Mouse (Mus musculus) forebrain, embryonic 12.5 days (tissue): ENCODE data around the gene Amotl2. TPM values are rescaled to one million over a fixed set of nuclear protein-coding genes. Genes with fewer than 3 reads are reported as not detected.

ENCODE experiments used
- ATAC-seq: fragments of 200-750 bp; cut with Nextera tagmentation; 2 replicates; pipeline ENCODE4 v1.8.0; 2017; ENCODE audit warnings: moderate TSS enrichment; ENCODE audit not compliant: low FRiP score
- H3K27ac ChIP-seq: fragments of 300-500 bp; sonication (generic); 2 replicates; pipeline ENCODE4 v1.5.1; 2016; ENCODE audit warnings: mild to moderate bottlenecking
- H3K27me3 ChIP-seq: fragments of 300-500 bp; sonication (generic); 2 replicates; pipeline ENCODE4 v1.6.1; 2016; ENCODE audit warnings: mild to moderate bottlenecking
- H3K36me3 ChIP-seq: fragments of 300-500 bp; sonication (generic); replicated peaks from 2 replicates; pipeline ENCODE4 v1.6.1; 2016; ENCODE audit warnings: mild to moderate bottlenecking
- H3K4me1 ChIP-seq: fragments of 300-500 bp; sonication (generic); 2 replicates; pipeline ENCODE4 v1.6.1; 2016
- H3K4me2 ChIP-seq: fragments of 300-500 bp; sonication (generic); 2 replicates; pipeline ENCODE4 v1.6.1; 2016; ENCODE audit warnings: mild to moderate bottlenecking, moderate library complexity
- H3K4me3 ChIP-seq: fragments of 300-500 bp; sonication (generic); replicated peaks from 2 replicates; pipeline ENCODE4 v1.5.1; 2016; ENCODE audit warnings: mild to moderate bottlenecking
- H3K9ac ChIP-seq: fragments of 300-500 bp; sonication (generic); 2 replicates; pipeline ENCODE4 v1.6.1; 2016; ENCODE audit warnings: mild to moderate bottlenecking
- H3K9me3 ChIP-seq: fragments of 300-500 bp; sonication (generic); 2 replicates; pipeline ENCODE4 v1.6.1; 2016
- WGBS: fragments of 180-500 bp; shearing (Covaris S2); methylation state at CpG from one replicate; pipeline ENCODE4 v1.1.7; 2016; 5-methylcytosine and 5-hydroxymethylcytosine counted together
- polyA plus RNA-seq: library from polyadenylated mRNA; unstranded; fragments of >200 nt; fragmentation: Nextera tagmentation; extraction: Ambion mirVana; gene quantifications from 2 replicates; pipeline ENCODE4 v1.2.1, GENCODE M21; 2016

Gene Amotl2
- polyA plus RNA-seq, 1 experiment from 2014 or later, result 82.4 TPM

DNA sequence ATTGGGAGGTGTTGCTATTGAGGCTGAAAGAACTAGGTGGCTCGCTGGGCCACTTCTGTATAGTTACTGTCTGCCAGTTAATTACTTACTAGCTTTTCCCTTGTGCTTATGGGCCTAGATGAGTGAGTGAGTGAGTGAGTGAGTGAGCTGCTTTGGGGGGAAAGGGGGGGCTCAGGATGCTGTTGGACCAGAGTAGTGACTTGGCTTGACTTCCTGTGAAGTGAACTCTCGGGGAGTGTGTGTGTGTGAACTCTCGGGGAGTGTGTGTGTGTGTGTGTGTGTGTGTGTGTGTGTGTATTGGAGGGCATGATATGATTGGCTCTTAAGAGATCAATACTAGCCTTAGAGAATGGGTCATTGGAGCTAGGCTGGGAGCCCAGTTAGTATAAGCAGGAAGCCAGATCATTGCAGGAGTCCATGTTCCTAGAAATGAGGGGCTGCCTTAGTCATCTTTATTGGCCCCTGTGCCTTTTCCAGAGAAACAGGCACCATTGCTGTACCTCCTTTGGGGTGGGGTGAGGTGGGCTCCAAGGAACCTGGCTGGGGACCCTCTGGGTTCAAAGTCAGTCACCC lies 5.0 kb downstream of the Amotl2 start:
- peak overlapping the region; percentile 86; the same call in 1 of the 2 replicates for H3K27ac ChIP-seq
- peak overlapping the region; percentile 90 for H3K4me2 ChIP-seq
- peaks cover 67% of the 10 kb centered on the region for H3K36me3 ChIP-seq
- no peaks in the 10 kb centered on the region for H3K9me3 ChIP-seq
- H3K4me3 ChIP-seq, result peak overlapping the region; percentile 85
- H3K27me3 ChIP-seq, result no peaks in the 10 kb centered on the region
- 40% methylated on average over 3 of the region's 3 CpGs for WGBS
- H3K4me1 ChIP-seq, result peaks cover 82% of the 10 kb centered on the region
- ATAC-seq, result no peak
- peak overlapping the region; percentile 94 for H3K9ac ChIP-seq

DNA sequence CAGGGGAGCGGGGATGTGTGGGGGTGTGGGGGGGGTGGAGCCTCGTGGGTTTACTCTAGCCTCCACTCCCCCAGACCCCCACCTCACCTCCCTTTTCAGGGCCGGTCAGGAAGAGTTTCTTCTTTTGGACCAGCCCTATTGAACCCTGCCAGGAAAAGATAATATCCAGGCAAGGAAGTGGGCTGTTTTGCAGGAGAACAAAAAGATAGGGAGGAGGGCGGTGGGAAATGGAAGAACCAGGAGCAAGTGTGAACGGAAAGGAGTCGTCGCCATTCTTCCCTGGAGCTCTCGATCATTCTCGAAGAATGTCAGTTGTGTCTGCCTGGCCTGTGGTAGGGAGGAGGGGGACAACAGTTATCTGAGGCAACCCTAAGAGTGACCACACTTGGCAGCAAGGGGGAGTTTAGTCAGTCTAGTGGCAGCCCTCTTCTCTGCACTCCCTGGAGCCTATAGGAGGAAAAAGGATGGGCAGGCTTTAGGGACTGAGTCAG lies 5.6 kb downstream of the Amotl2 start:
- H3K9ac ChIP-seq, result peak overlapping the region; percentile 94
- H3K27me3 ChIP-seq, result no peaks in the 10 kb centered on the region
- H3K27ac ChIP-seq, result peak overlapping the region; percentile 86
- ATAC-seq, result no peak
- 30% methylated on average over 9 of the region's 9 CpGs for WGBS
- peaks cover 73% of the 10 kb centered on the region for H3K36me3 ChIP-seq
- peak overlapping the region; percentile 90 for H3K4me2 ChIP-seq
- peaks cover 82% of the 10 kb centered on the region for H3K4me1 ChIP-seq
- H3K4me3 ChIP-seq, result peak overlapping the region; percentile 85
- H3K9me3 ChIP-seq, result no peaks in the 10 kb centered on the region

DNA sequence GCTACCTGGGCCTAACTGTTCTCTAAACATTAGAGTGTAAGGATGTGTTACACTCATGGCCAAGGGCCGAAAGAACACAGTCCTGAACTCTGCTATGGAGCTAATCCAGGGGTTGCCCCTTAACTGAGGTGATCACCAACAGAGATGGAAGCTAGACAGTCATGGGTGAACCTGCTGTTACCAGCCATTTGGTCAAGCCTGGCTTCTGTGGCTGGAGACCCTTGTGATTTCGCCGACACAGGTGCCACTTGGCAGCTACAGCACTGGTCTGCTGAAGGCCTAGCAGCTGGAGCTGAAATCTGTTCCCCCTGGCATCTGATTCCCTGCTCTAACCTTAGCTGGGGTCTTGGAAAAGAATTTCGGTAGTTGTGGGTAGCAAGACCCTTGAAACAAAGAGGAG lies 6.3 kb downstream of the Amotl2 start:
- no peaks in the 10 kb centered on the region for H3K9me3 ChIP-seq
- H3K27ac ChIP-seq, result peak overlapping the region; percentile 86
- 78% methylated on average over 4 of the region's 4 CpGs for WGBS
- H3K4me3 ChIP-seq, result 0 out of 2 replicates have a peak overlapping the region, but pooled peaks have one; percentile 85
- no peak for ATAC-seq
- no peaks in the 10 kb centered on the region for H3K27me3 ChIP-seq
- peak overlapping the region; percentile 90 for H3K4me2 ChIP-seq
- H3K36me3 ChIP-seq, result peaks cover 80% of the 10 kb centered on the region
- peaks cover 80% of the 10 kb centered on the region for H3K4me1 ChIP-seq
- H3K9ac ChIP-seq, result peak overlapping the region; percentile 94; the same call in 1 of the 2 replicates

DNA sequence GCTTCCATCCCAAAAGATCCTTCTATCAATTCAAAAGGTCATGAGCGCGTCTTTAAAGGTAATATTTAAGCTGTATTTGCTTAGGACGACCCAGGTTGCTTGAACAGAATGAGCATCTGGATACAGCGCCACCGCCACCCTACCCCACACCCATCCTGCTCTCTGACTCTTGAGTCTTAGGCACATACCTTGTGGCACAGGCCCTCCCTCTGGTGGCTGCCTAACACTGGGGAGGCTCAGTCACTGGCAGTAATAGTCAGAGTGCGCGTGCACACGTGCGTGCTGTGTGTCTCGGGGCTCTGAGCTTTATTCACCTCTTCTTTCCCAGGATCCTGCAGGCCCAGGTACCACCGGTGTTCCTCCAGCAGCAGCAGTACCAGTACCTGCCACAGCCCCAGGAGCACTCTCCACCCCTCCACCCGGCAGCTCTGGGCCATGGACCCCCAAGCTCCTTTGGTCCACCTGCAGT lies 6.8 kb downstream of the Amotl2 start:
- Histone ChIP-seq H3K9me3 (no peaks in the 10 kb centered on the region), H3K9ac (peak overlapping the region; percentile 22; the same call in 1 of the 2 replicates), H3K4me3 (0 out of 2 replicates have a peak overlapping the region, but pooled peaks have one; percentile 10), H3K4me1 (peaks cover 83% of the 10 kb centered on the region), H3K36me3 (peaks cover 85% of the 10 kb centered on the region), H3K4me2 (peak overlapping the region; percentile 90), H3K27ac (peak overlapping the region; percentile 86), H3K27me3 (no peaks in the 10 kb centered on the region)
- no peak for ATAC-seq
- WGBS, result 69% methylated on average over 12 of the region's 12 CpGs

DNA sequence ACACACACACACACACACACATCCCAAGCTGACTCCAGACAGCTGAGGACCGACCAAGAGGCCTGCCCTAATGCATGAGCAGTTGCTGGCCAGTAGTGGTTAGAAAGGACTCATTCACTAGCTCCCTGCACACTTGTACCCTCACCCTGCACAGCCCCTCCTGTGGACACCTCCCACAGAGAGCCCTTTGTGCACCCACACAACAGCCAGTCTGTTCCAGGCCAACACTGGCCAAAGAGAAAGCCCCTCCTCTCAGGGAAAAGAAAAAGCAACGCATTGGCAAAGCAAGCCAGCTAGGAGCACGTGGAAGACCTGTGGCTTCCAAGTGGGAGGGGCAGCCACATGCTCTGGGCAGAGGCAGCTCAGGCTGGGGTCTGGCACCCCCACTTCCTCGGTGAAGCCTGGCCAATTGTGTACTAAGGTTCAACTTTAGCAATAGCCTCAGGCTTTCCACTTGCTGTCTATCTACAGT lies 7.6 kb downstream of the Amotl2 start:
- peak overlapping the region; percentile 90 for H3K4me2 ChIP-seq
- H3K4me3 ChIP-seq, result no peak overlapping the region
- peak; percentile 72 for ATAC-seq
- H3K36me3 ChIP-seq, result peaks cover 93% of the 10 kb centered on the region
- H3K27me3 ChIP-seq, result no peaks in the 10 kb centered on the region
- H3K4me1 ChIP-seq, result peaks cover 85% of the 10 kb centered on the region
- H3K9ac ChIP-seq, result peak overlapping the region; percentile 26; the same call in 1 of the 2 replicates
- no peaks in the 10 kb centered on the region for H3K9me3 ChIP-seq
- H3K27ac ChIP-seq, result peak overlapping the region; percentile 86
- 7% methylated on average over 4 of the region's 4 CpGs for WGBS

DNA sequence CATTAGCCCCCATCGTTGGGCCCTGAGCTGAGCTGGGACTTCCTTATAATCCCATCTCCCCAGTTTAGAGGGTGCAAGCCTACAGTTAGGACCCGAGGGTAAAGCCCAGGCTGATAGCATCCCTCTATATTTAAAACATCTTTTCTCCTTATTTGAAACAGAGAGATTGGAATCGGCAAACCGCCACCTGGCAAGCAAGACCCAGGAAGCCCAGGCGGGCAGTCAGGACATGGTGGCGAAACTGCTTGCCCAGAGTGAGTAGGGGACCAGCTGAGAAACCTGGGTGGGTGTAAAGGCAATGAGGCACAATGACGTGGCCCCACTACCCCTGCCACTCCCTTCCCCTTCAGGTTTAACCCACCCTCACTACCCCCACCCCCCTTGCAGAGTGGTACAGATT lies 8.5 kb downstream of the Amotl2 start:
- Histone ChIP-seq H3K4me1 (peaks cover 76% of the 10 kb centered on the region), H3K9ac (0 out of 2 replicates have a peak overlapping the region, but pooled peaks have one; percentile 14), H3K4me2 (no peak overlapping the region), H3K9me3 (no peaks in the 10 kb centered on the region), H3K36me3 (peaks cover 100% of the 10 kb centered on the region), H3K27ac (peak overlapping the region; percentile 76; the same call in 1 of the 2 replicates), H3K4me3 (no peak overlapping the region), H3K27me3 (no peaks in the 10 kb centered on the region)
- no peak for ATAC-seq
- 79% methylated on average over 7 of the region's 7 CpGs for WGBS

DNA sequence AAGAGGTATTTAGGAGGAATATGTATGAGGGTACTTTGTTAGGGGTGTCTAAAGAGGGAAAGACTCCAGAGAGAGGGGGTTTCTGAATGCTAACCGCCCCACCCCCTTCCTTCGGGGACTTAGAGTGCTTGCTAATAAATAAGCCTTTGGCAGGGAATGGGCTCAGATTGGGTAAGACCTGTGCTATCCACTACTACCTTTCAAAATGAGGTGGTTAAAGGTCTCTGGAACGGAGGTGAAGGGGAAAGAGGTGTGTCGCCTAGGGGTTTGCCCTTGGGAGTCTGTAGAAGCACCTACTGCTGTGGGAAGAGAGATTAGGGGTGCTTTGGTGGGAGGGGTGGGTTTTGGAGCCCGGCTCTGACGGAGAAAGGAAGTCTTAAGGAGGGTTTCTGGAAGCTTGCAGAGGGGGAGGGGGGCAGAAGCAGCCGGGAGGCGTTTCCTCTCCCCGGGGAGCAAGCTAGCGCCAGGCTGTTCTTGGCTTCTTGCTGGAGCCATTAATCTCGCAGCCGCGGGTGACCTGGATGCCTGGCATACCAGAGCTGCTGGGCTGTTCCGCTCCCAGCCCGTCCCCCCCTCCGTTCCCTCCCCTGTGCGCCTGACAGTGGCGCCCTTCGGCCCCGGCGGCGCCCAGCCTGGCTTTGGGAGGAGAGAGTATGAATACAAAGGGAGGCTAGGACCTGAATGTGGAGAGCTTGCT lies 9.6 kb downstream of the Amotl2 start:
- peaks cover 100% of the 10 kb centered on the region for H3K36me3 ChIP-seq
- ATAC-seq, result peak; percentile 46
- H3K27ac ChIP-seq, result peak overlapping the region; percentile 76
- peak overlapping the region; percentile 8; the same call in 1 of the 2 replicates for H3K4me3 ChIP-seq
- 3% methylated on average over 21 of the region's 22 CpGs for WGBS
- H3K9ac ChIP-seq, result peak overlapping the region; percentile 40
- peaks cover 65% of the 10 kb centered on the region for H3K4me1 ChIP-seq
- no peaks in the 10 kb centered on the region for H3K27me3 ChIP-seq
- peak overlapping the region; percentile 36 for H3K4me2 ChIP-seq
- no peaks in the 10 kb centered on the region for H3K9me3 ChIP-seq

DNA sequence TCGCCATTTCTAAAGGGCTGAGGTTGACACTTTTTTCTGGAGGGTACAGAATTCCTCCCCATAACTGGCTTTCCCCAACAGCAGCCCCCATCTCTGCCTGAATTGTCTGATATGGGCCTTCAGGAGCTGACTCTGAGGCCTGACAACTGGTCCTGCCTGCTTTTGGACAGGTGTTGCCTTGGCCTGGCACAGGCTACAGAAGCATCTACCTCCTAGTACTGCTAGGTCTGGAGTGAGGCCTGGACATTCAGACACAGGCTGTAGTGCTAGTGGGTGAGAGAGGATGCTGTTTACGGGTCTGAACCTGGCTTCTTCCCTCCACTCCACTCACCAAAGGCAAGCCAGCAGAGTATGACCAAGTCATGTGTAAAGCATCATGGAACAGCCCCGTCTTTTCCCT lies 10.3 kb downstream of the Amotl2 start:
- H3K36me3 ChIP-seq, result peaks cover 100% of the 10 kb centered on the region
- H3K27ac ChIP-seq, result peak overlapping the region; percentile 76
- peak overlapping the region; percentile 36 for H3K4me2 ChIP-seq
- no peaks in the 10 kb centered on the region for H3K9me3 ChIP-seq
- WGBS, result 53% methylated on average over 3 of the region's 3 CpGs
- ATAC-seq, result no peak
- peaks cover 60% of the 10 kb centered on the region for H3K4me1 ChIP-seq
- H3K4me3 ChIP-seq, result no peak overlapping the region
- no peak overlapping the region for H3K9ac ChIP-seq
- no peaks in the 10 kb centered on the region for H3K27me3 ChIP-seq

DNA sequence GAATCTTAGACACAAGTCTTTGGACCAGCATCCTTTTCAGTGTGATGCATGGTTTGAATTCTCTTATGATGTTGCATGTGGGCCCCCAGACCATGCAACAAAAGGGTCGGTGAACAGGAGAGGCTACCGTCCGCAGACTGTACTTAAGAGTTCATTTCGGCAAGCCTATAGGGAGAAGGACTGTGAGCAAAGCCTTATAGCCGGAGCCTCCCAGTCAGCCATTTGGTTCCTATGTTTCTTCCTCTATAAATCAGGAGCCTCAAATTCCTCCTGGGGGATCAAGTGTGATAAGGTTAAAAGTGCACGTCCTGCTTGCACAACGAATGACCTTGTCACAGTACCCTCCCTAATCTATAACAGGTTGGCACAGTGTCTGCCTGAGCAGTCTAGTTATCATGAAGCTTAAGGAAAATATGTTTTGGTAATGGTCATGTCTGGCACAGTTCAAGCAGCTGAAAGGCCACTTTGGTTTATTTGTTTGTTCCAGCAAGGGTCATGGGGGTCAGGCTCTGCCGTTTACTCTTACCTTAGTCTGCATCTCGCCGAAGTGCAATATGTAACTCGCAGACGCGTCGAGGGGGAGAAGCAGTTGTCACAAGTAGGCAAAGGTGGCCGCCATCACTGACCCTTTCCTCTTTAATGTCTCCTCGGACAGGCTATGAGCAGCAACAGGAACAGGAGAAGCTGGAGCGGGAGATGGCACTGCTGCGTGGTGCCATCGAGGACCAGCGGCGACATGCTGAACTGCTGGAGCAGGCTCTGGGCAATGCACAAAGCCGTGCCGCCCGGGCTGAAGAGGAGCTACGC lies 11.4 kb downstream of the Amotl2 start:
- ATAC-seq, result no peak
- no peak overlapping the region for H3K4me2 ChIP-seq
- 93% methylated on average over 25 of the region's 25 CpGs for WGBS
- no peaks in the 10 kb centered on the region for H3K9me3 ChIP-seq
- peaks cover 52% of the 10 kb centered on the region for H3K4me1 ChIP-seq
- H3K4me3 ChIP-seq, result no peak overlapping the region
- no peaks in the 10 kb centered on the region for H3K27me3 ChIP-seq
- H3K27ac ChIP-seq, result 0 out of 2 replicates have a peak overlapping the region, but pooled peaks have one; percentile 19
- no peak overlapping the region for H3K9ac ChIP-seq
- H3K36me3 ChIP-seq, result peaks cover 100% of the 10 kb centered on the region

DNA sequence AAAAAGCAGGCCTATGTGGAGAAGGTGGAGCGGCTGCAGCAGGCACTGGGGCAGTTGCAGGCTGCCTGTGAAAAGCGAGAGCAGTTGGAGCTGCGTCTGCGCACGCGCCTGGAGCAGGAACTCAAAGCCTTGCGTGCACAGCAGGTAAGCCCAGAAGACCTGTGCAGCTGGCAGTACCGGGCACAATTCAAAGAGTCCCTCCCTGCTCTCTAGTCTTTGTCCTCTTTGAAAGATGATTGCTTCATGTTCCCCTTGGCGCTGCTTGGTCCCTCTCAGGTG lies 11.9 kb downstream of the Amotl2 start:
- no peak for ATAC-seq
- no peak overlapping the region for H3K4me2 ChIP-seq
- H3K9ac ChIP-seq, result no peak overlapping the region
- no peaks in the 10 kb centered on the region for H3K9me3 ChIP-seq
- WGBS, result 94% methylated on average over 9 of the region's 9 CpGs
- H3K27me3 ChIP-seq, result no peaks in the 10 kb centered on the region
- H3K4me1 ChIP-seq, result peaks cover 46% of the 10 kb centered on the region
- no peak overlapping the region for H3K4me3 ChIP-seq
- peaks cover 97% of the 10 kb centered on the region for H3K36me3 ChIP-seq
- 0 out of 2 replicates have a peak overlapping the region, but pooled peaks have one; percentile 19 for H3K27ac ChIP-seq

DNA sequence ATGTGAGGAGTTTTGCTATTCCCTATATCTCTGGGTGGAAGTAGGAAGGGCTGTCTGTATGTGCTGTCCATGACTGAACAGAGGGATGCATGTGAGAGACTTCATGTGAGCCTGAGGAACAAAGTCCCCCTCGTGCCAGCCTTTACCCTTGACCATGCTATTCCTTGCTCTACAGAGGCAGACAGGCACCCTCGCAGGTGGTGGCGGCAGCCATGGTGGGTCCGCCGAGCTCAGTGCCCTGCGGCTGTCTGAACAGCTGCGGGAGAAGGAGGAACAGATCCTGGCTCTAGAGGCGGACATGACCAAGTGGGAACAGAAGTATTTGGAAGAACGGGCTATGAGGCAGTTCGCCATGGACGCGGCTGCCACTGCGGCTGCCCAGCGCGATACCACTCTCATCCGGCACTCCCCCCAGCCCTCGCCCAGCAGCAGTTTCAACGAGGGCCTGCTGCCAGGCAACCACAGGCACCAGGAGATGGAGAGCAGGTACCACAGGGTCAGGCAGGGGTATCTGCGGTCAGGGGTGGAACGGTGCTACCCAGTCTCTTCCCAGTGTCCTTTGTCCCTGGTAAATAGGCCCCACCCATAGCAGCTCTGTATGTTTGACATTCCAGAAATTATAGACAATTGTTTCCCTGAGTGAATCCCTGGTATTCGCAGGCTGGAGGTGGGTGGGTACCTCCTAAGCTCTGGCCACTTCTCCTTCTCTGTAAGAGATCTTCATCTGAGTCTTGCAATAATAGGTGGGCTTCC lies 12.8 kb downstream of the Amotl2 start:
- no peak for ATAC-seq
- Histone ChIP-seq H3K27me3 (no peaks in the 10 kb centered on the region), H3K36me3 (peaks cover 97% of the 10 kb centered on the region), H3K27ac (no peak overlapping the region; the same call in 1 of the 2 replicates), H3K9ac (no peak overlapping the region), H3K4me1 (peaks cover 38% of the 10 kb centered on the region), H3K4me3 (no peak overlapping the region; the same call in 1 of the 2 replicates), H3K4me2 (no peak overlapping the region), H3K9me3 (no peaks in the 10 kb centered on the region)
- 87% methylated on average over 21 of the region's 21 CpGs for WGBS
